Mouse (Mus musculus) liver, embryonic 14.5 days (tissue): Measurements from ENCODE around the gene Runx2. TPM values are rescaled to one million over a fixed set of nuclear protein-coding genes. Genes with fewer than 3 reads are reported as not detected.

Experiments used
- ATAC-seq: fragments of 200-750 bp; cut with Nextera tagmentation; 2 replicates; pipeline ENCODE4 v1.8.0; 2017; ENCODE audit warnings: moderate number of reproducible peaks, mild to moderate bottlenecking, moderate library complexity; ENCODE audit not compliant: insufficient read depth
- DNase-seq, 3 experiments: peaks; one replicate each; pipeline ENCODE4 v3.0.0-alpha.2; 2012 to 2013; ENCODE audit warnings: low read depth in 3 of 3, low spot score in 3 of 3
- H3K27ac ChIP-seq: fragments of 300-500 bp; sonication (generic); 2 replicates; pipeline ENCODE4 v1.5.1; 2014; ENCODE audit warnings: moderate library complexity, mild to moderate bottlenecking, control low read depth, inconsistent platforms
- H3K27me3 ChIP-seq: fragments of 300-500 bp; sonication (generic); 2 replicates; pipeline ENCODE4 v1.6.1; 2014; ENCODE audit warnings: mild to moderate bottlenecking, low read length, moderate library complexity; ENCODE audit not compliant: control insufficient read depth, insufficient read depth
- H3K36me3 ChIP-seq: fragments of 300-500 bp; sonication (generic); replicated peaks from 2 replicates; pipeline ENCODE4 v1.6.1; 2014; ENCODE audit warnings: low read depth; ENCODE audit not compliant: control insufficient read depth, insufficient read depth
- H3K4me1 ChIP-seq, 2 experiments: fragments of 200-500 bp in 1 of 2; fragments of 300-500 bp in 1 of 2; sonication (generic) in 1 of 2; replicated peaks; 2 replicates each; pipeline ENCODE4 v1.6.1; 2012 to 2014; ENCODE audit warnings: antibody characterized with exemption in 1 of 2, inconsistent platforms in 1 of 2, low read length in 1 of 2; ENCODE audit not compliant: control insufficient read depth in 2 of 2, insufficient read depth in 2 of 2
- H3K4me2 ChIP-seq: fragments of 300-500 bp; sonication (generic); 2 replicates; pipeline ENCODE4 v1.6.1; 2014; ENCODE audit warnings: low read depth, mild to moderate bottlenecking, control low read depth, moderate library complexity
- H3K4me3 ChIP-seq, 2 experiments: fragments of 200-500 bp in 1 of 2; fragments of 300-500 bp in 1 of 2; sonication (generic) in 1 of 2; 2 replicates each; pipeline ENCODE4 v1.5.1; 2012 to 2014; ENCODE audit warnings: low read depth in 2 of 2, low read length in 2 of 2, mild to moderate bottlenecking in 2 of 2, control low read depth in 1 of 2, inconsistent platforms in 1 of 2, moderate library complexity in 1 of 2; ENCODE audit not compliant: insufficient read depth in 1 of 2
- H3K9ac ChIP-seq: fragments of 300-500 bp; sonication (generic); replicated peaks from 2 replicates; pipeline ENCODE4 v1.6.1; 2014; ENCODE audit warnings: mild to moderate bottlenecking, control low read depth, moderate library complexity
- H3K9me3 ChIP-seq: fragments of 300-500 bp; sonication (generic); 2 replicates; pipeline ENCODE4 v1.6.1; 2016; ENCODE audit warnings: low read length, mixed read lengths; ENCODE audit not compliant: control insufficient read depth
- CTCF ChIP-seq: IDR thresholded peaks from 2 replicates; pipeline ENCODE4 v1.5.1; 2016; ENCODE audit warnings: antibody characterized with exemption, low read depth, control low read depth
- EP300 ChIP-seq: IDR thresholded peaks from 2 replicates; pipeline ENCODE4 v1.6.1; 2016; ENCODE audit warnings: antibody characterized with exemption, low read depth
- WGBS: fragments of 180-500 bp; shearing (Covaris S2); extraction: QIAGEN DNeasy Blood & Tissue Kit; methylation state at CpG from one replicate; pipeline ENCODE4 v1.1.7; 2014; ENCODE audit not compliant: insufficient replicate concordance; 5-methylcytosine and 5-hydroxymethylcytosine counted together
- polyA plus RNA-seq, 2 experiments: library from polyadenylated mRNA; depleted of rRNA in 1 of 2; stranded (reverse) in 1 of 2; unstranded in 1 of 2; fragments of >200 nt; fragmentation: Nextera tagmentation in 1 of 2; extraction: Ambion mirVana in 1 of 2; gene quantifications; 2 replicates each; pipeline versions ENCODE4 v1.2.1 to v1.2.3; 2012 to 2014

Runx2 gene
- polyA plus RNA-seq, 2 experiments = 0.58 to 0.65 TPM

DNA sequence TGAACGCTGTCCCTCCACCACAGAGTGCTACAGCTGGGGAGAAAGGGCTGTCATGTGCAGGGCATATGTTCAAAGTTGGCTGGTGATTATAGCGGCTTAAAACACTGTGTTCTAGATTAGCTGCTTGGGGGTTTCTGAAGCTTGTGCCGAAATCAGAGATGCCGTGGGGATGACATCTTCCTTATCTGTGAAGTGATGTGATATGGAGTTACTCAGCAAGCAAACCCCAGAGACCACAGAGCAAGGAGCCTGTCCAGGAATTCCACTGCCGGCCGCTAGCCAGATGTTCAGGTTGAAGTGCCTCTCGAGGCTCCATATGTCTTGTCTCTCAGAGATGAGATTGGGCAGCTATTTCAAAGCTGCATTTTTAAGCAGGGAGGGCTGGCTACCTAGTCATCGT, 267.8 kb downstream of the Runx2 start:
- Histone ChIP-seq H3K9ac (no peak overlapping the region), H3K36me3 (no peaks in the 10 kb centered on the region), H3K4me3 (no peak overlapping the region), H3K27ac (no peak overlapping the region), H3K27me3 (no peaks in the 10 kb centered on the region), H3K9me3 (no peaks in the 10 kb centered on the region), H3K4me1 (no peaks in the 10 kb centered on the region), H3K4me2 (no peak overlapping the region)
- DNase-seq = no peak
- TF ChIP-seq EP300 = no peak
- TF ChIP-seq CTCF = no peak
- WGBS = 53% methylated on average over 8 of the region's 8 CpGs
- ATAC-seq = no peak

DNA sequence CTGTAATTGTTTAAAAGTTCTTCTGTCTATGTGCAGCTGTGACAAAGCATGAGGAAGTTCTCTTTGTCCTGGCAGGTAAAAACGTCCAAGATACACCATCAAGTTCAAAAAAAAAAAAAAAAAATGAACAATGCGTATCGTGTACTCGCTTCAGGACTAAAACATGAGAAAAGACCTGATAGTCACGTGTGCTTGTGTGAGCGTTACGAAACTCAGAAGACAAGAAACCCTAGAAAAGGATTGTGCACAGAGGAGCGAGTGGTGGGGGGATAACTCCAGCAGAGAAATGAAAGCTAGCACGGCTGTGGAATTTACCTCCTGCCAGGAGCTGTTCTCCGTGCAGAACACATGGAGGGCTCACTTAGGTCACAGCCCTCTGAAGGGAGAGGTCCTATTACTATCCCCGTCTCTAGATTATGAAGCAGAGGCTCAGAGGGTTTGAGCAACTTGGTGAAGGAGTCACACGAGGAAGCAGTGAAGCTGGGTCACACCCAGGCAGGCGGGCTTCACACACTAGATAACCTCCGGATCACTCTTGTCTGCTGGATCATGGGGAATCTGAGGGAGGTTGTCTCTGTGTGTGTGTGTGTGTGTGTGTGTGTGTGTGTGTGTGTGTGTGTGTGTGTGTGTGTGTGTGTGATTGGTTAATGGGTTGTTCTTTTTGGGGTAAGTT, 269.3 kb downstream of the Runx2 start:
- Histone ChIP-seq H3K36me3 (no peaks in the 10 kb centered on the region), H3K4me3 (no peak overlapping the region), H3K27ac (no peak overlapping the region), H3K4me2 (no peak overlapping the region), H3K9ac (no peak overlapping the region), H3K4me1 (no peaks in the 10 kb centered on the region), H3K27me3 (no peaks in the 10 kb centered on the region), H3K9me3 (no peaks in the 10 kb centered on the region)
- TF ChIP-seq EP300 (no peak), CTCF (no peak)
- DNase-seq (no peak), ATAC-seq (no peak)
- 42% methylated on average over 14 of the region's 14 CpGs for WGBS

DNA sequence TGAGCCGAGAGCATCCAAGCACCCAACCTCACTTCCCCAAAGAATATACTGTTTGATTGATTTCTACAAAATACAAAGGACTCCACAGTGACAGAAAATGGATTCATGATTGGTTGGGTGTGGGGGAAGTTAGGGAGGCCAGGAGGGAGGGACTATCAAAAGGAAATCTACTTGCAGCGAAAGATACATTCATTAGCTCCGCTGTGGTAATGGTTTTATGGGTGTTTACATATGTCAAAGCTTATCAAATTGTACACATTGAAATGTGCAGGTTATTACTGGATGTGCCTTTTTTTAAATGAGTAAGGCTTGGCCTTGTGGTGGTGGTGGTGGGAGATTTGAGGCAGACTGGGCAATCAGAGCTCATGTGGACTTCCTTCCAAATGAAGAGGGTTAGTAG, 271.9 kb downstream of the Runx2 start:
- H3K36me3 ChIP-seq = no peaks in the 10 kb centered on the region
- H3K4me3 ChIP-seq = no peak overlapping the region
- H3K4me1 ChIP-seq = no peaks in the 10 kb centered on the region
- WGBS = 53% methylated on average over 3 of the region's 3 CpGs
- no peak for TF ChIP-seq EP300
- TF ChIP-seq CTCF = no peak
- ATAC-seq (no peak), DNase-seq (no peak)
- H3K9ac ChIP-seq = no peak overlapping the region
- no peak overlapping the region for H3K27ac ChIP-seq
- H3K27me3 ChIP-seq = no peaks in the 10 kb centered on the region
- no peaks in the 10 kb centered on the region for H3K9me3 ChIP-seq
- no peak overlapping the region for H3K4me2 ChIP-seq

DNA sequence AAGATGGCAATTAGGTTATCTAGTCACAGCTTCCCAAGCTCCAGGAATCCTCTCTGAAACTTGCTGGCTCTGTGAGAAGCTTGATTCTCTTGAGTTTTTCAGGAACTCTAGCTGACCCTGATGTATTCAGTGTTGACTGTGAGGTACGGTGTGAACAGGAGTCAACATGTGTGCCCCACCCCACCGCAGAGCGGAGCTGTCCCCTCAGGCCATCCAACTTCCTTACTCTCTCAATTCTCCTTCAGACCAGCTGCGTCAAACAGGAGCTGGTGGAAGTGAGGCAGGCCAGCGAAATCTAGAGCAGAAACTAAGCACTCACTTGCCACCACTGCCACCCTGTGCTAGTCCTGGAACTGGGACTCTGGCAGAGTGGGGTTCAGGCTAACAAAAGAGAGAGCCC, 273.9 kb downstream of the Runx2 start:
- no peaks in the 10 kb centered on the region for H3K27me3 ChIP-seq
- H3K4me3 ChIP-seq = no peak overlapping the region
- no peaks in the 10 kb centered on the region for H3K36me3 ChIP-seq
- no peaks in the 10 kb centered on the region for H3K9me3 ChIP-seq
- 35% methylated on average over 5 of the region's 5 CpGs for WGBS
- TF ChIP-seq EP300 (no peak), CTCF (no peak)
- no peak overlapping the region for H3K9ac ChIP-seq
- no peak for DNase-seq
- H3K27ac ChIP-seq = no peak overlapping the region
- no peaks in the 10 kb centered on the region for H3K4me1 ChIP-seq
- ATAC-seq = no peak
- no peak overlapping the region for H3K4me2 ChIP-seq

DNA sequence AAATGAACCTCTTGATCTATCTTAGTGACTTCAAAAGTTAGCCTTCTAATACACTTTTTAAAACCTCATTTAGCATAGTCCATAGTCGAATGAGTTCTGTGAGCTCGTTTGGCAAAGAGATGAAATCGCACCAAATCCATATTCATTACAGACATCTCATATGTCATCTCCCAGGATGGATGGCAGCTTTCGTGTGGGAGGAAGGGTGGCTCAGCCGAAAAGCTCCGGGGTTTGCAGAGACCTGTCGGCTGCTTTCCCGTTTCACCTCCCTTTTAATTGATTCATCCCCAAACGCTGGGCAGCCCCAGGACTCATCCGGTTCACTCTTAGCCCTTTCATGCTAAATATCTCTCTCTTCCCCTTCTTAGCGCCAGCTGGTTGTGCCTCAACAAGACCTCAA, 275.7 kb downstream of the Runx2 start:
- DNase-seq = no peak
- WGBS = 65% methylated on average over 11 of the region's 11 CpGs
- TF ChIP-seq CTCF (no peak), EP300 (no peak)

More for the DNA sequence above, 275.7 kb downstream of the Runx2 start:
- no peak for ATAC-seq
- Histone ChIP-seq H3K27ac (no peak overlapping the region), H3K9ac (no peak overlapping the region), H3K4me2 (no peak overlapping the region), H3K27me3 (no peaks in the 10 kb centered on the region), H3K4me3 (no peak overlapping the region), H3K9me3 (no peaks in the 10 kb centered on the region), H3K36me3 (no peaks in the 10 kb centered on the region), H3K4me1 (no peaks in the 10 kb centered on the region)
